Mouse (Mus musculus) yolk sac, embryonic 10.5 days (tissue): ENCODE data around the gene Slc39a12.

Source experiments
- DNase-seq: peaks from one replicate; pipeline ENCODE4 v3.0.0-alpha.2; 2017; ENCODE audit warnings: low spot score

Gene Slc39a12

DNA sequence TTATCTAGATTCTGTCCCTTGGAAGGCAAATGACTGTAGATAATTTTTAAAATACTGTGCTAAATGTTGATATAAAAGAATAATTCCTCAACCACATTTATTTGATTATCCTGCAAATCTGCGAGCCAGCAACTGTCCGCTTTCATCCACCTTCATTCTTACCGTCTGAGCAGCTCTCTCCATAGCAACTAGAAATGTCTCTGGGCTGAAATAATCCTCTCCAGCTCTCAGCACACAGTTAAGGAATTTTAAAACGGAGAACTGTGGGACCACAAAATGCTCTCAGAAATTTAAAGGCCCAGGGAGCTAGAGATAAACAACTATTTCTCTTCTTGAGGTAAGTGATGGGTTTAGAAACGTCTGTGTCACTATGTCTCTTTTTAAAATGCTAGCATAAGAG is at the start of gene Slc39a12:
Gene Slc39a12, plus strand, starts transcription at position 155 of the 400 bp plus-strand sequence.
- DNase-seq, result no peak

DNA sequence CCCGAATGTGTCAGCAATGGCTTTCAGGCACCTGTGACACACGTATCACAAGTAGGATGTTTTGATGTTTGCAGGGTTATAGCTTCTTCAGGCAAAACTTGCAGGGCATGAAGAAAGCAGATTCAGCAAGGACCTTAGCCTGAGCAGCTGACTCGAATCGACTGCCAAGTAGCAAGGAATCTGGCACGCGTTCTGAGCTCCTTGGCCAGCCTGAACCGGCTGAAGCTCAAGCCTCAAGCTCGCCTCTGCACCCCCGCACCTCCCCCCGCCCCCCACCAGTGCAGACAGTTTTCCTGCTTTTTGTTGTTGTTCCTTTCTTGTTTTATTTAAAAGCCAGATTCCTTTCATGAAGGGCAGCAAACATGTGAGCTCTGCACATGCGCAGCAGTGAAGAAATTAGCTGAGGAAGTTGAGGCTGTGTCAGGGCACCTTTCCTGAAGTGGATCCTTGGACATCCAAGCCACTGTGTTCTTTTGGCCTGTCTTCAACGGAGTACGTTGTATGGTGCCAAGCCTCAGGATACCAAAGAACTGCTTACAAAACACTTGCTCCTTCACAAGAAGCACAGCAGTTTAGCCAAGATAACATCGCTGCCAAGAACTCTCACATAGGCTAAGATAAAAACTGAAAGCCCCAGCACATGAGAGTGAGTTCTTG is 46.3 kb upstream of the Slc39a12 start:
- DNase-seq, result no peak

DNA sequence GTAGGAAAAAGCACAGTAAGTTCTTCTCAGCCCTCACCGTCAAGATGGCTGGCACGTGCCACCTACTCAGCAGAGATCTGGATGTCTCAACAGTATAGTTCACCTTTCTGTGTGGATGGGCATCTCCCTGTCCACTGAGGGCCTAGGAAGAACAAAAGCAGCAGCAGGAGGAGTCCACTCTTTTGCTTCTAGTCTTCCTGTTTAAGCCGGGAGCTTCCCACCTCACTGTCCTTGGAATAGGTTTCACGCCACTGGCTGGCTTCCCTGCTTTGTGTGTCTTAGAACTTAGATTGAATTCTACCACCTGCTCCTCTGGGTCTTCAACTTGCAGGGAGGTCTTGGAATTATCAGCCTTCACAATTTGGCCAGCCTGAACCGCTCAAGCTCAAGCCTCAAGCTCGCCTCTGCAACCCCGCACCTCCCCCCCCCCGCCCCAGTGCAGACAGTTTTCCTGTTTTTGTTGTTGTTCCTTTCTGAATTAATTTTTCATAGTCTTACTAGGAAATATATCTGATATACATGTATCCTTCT is 45.7 kb upstream of the Slc39a12 start:
- DNase-seq, result no peak

DNA sequence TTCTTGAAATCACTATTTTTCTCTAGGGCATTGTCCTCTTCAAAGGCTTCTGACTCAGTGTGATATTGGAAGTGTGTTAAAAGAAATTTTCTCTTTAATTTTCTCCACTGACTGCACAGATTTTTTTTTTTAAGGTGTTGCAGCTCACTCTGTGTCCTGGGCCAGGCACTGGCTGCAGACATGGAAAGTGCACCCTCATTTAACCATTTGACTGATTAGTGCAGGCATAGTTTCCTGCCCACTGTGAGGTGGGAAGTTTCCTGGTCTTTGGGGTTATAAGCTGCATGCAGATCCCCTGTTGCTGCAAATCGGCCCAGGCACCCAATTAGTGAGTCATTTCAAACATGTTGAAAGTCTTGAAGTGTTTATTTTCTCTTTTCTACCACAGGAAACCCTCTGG is 740 bp downstream of the Slc39a12 start:
- no peak for DNase-seq

DNA sequence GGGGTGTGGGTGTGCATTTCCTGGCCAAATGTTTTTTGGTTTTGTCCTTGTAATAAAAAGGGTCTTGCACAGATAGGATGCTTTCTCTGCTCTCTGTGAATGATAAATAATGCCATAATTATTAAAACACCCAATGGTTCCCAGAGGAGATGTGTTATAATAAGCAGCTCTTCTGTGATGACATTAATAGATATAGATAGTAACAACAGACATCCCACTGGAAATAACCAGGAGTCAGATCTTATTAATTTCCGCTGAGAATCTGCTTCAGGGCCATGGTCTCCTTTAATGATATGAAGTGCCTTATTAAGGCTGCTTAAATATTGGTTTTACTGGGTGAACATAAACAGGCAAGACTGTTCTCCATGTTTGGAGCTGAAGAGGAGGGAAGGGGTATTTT is 2.8 kb downstream of the Slc39a12 start:
- DNase-seq, result no peak

DNA sequence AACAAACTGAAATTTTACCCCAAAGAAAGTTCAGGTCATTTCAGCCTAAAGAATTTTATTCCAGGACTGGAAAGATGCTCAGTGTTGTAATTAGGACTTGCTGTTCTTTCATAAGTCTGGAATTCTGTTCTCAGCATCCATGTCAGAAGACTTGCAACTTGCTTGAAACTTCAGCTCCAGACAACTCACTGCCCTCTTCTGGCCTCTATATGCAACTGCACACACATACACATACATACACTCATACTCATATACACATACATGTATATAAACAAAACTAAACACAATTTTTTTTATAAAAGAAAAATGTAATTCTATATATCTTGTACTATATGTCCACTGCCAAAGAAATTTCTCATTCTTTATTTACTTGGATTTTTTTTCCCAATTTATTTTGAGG is 14.9 kb downstream of the Slc39a12 start:
- no peak for DNase-seq

- no peak for DNase-seq
These were observed 40.9 kb downstream of the Slc39a12 start for GRCm38 (mm10) chr2:14428987-14429386.

DNA sequence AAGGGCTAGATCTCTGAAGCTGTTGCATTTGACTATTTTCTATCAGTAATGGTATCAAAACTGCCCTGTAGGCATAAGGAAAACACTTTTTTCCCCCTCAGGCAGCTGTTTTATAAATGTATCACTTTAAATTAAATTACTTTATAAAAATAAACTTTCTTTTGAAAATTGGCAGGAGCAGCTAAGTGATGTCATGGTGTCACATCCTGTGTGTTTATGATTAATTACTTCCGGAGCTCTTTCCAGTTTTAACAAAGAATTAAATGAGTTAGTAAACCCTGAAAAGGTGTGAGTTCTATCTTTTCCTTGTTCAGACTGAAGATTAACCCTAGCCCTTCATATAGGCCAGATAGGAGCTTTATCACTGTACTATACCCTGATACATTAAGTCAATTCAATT is 59.2 kb downstream of the Slc39a12 start:
- no peak for DNase-seq

GRCm38 (mm10) chr2:14450866-14451265 is 62.8 kb downstream of the Slc39a12 start:
- DNase-seq, result no peak

GRCm38 (mm10) chr2:14454946-14455631 is 67.0 kb downstream of the Slc39a12 start:
- no peak for DNase-seq

DNA sequence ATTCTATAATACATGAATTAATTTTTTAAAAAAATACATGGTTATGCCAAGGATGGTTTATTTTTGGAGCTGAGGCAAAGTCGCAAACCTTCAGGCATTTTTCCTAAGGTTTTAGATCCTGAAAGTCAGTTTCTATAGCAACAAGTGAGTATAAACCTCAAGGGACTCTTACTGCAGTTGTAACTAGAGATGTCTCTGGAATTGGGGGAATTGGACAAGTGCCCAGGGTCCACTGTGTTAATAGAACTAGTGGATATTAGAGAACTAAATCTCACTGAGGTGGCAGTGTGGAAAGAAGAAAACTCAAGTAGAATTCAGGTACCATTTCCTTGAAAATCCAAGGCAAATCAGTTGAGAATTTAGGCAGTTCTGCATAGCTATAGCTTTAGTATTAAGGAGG is 76.3 kb downstream of the Slc39a12 start:
- DNase-seq, result no peak

- no peak for DNase-seq
These were observed 106.0 kb downstream of the Slc39a12 start for GRCm38 (mm10) chr2:14494132-14494531.

GRCm38 (mm10) chr2:14496150-14496549 is 108.0 kb downstream of the Slc39a12 start:
- DNase-seq, result no peak

- DNase-seq, result no peak
These were observed 114.4 kb downstream of the Slc39a12 start for GRCm38 (mm10) chr2:14502482-14502881.

- DNase-seq, result no peak
These were observed 130.1 kb downstream of the Slc39a12 start for GRCm38 (mm10) chr2:14518237-14518636.

DNA sequence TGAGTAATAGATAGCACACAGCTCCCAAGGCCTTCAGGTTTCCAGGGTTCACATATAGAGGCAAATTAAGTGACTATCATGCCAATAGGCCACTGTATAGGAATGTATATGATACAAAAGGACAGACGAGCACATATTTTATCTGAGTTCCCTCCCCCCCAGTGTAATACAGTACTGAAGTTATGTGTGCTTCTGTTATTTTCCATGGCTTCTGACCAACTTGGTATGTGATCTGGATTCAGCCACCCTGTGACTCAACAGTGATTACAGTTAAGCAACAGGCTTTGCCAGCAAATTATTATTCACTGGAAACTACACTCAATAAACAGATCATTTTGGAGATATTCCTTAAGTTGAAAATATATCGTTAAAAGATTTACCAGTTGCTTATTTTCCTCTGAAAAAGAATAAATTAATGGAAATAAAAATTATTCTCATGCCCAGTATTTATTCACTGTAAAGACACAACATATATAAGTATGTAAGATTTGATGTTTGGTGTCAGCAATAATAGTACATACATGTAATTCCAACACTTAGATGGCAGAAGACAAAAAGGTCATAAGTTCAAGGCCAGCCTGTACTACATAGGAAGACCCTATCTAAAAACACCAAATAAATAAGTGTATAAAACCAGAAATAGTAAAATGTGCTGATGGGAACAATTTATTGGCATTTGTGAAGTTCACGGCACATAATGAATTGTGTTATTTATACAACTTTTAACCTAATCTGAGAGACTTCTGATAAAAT is 146.4 kb downstream of the Slc39a12 start:
- no peak for DNase-seq

DNA sequence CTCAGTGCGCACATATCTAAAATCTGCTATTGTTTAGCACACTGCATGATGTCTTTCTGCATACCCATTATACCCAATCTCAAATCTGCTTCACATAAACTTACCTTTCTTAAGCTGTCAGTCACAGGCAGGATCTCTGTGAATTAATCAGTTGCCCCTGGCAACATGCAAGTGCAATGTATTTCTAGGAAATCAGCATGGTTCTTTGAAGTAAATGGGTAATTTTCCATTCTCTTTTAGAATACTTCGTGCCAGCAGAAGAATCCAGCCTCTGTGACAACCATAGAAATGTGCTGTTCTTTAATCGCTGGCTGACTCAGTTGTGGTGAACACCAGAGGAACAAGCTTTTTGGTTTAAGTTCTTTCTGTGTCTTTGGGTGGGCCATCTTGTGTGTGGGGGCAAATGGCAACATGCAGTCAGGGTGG is 147.1 kb downstream of the Slc39a12 start:
- DNase-seq, result no peak

DNA sequence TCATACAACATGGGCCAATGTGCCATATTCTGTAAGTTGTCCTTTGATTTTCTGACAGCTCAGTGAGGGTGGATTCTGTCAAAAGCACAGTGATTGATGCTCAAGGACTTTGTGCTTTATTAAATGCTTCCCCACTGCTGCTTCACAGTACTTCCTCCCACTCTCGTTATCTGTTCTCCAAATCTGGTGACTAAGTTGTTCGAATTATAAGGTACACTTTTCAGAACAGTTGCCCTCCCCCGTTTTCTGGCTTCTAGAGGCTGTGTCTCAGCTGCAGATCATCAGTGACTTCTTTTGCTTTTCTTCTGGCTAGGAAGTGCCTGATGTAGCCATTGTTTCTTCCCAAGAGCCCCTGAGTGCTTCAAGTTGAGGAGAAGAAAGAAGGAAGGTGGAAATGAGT is 149.7 kb downstream of the Slc39a12 start:
- no peak for DNase-seq

DNA sequence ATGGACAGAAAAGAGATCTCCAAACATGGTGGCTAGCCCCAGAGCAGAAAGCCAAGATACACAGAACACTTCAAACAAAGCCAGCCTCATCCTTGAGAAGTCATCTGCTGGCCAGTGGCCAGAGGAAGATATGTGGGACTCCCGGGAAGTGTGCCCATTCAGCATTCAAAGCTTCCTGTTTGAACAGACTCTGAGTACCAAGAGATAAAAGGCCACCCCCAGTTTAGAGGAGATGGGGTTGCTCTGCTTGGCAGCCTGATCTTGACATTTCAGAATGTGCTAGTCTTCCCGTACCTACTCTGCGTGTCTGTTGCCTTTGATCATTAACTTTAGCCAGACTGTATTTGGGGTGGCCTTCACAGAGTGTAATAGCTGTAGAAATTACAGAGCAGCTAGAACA is 155.2 kb downstream of the Slc39a12 start:
- DNase-seq, result no peak

- no peak for DNase-seq
These were observed 155.7 kb downstream of the Slc39a12 start for GRCm38 (mm10) chr2:14543773-14544172.
